Mouse (Mus musculus) forebrain, embryonic 16.5 days (tissue): ENCODE measurements around the gene Susd1. TPM values are rescaled to one million over a fixed set of nuclear protein-coding genes. Genes with fewer than 3 reads are reported as not detected.
A peak's percentile ranks its signal among the peaks of the same experiment; 100 is the strongest.

Source experiments
- ATAC-seq: fragments of 200-750 bp; cut with Nextera tagmentation; 2 replicates; pipeline ENCODE4 v1.8.0; 2017; ENCODE audit warnings: mild to moderate bottlenecking, moderate library complexity
- H3K27ac ChIP-seq: fragments of 300-500 bp; sonication (generic); 2 replicates; pipeline ENCODE4 v1.5.1; 2014; ENCODE audit warnings: low read length, control low read depth
- H3K27me3 ChIP-seq: fragments of 300-500 bp; sonication (generic); replicated peaks from 2 replicates; pipeline ENCODE4 v1.6.1; 2014; ENCODE audit warnings: low read length; ENCODE audit not compliant: control insufficient read depth, insufficient read depth
- H3K36me3 ChIP-seq: fragments of 300-500 bp; sonication (generic); 2 replicates; pipeline ENCODE4 v1.6.1; 2014; ENCODE audit not compliant: control insufficient read depth, insufficient read depth
- H3K4me1 ChIP-seq: fragments of 300-500 bp; sonication (generic); replicated peaks from 2 replicates; pipeline ENCODE4 v1.6.1; 2014; ENCODE audit warnings: low read length; ENCODE audit not compliant: control insufficient read depth, insufficient read depth
- H3K4me2 ChIP-seq: fragments of 300-500 bp; sonication (generic); 2 replicates; pipeline ENCODE4 v1.6.1; 2014; ENCODE audit warnings: mild to moderate bottlenecking, low read length, control low read depth
- H3K4me3 ChIP-seq: fragments of 300-500 bp; sonication (generic); replicated peaks from 2 replicates; pipeline ENCODE4 v1.5.1; 2014; ENCODE audit warnings: mild to moderate bottlenecking, low read length, control low read depth
- H3K9ac ChIP-seq: fragments of 300-500 bp; sonication (generic); replicated peaks from 2 replicates; pipeline ENCODE4 v1.6.1; 2014; ENCODE audit warnings: low read depth, low read length, control low read depth
- H3K9me3 ChIP-seq: fragments of 300-500 bp; sonication (generic); 2 replicates; pipeline ENCODE4 v1.6.1; 2016; ENCODE audit warnings: low read length; ENCODE audit not compliant: control insufficient read depth
- WGBS: fragments of 180-500 bp; shearing (Covaris S2); extraction: QIAGEN DNeasy Blood & Tissue Kit; methylation state at CpG from one replicate; pipeline ENCODE4 v1.1.7; 2014; 5-methylcytosine and 5-hydroxymethylcytosine counted together
- polyA plus RNA-seq: library from polyadenylated mRNA; unstranded; fragments of >200 nt; fragmentation: Nextera tagmentation; extraction: Ambion mirVana; gene quantifications from 2 replicates; pipeline ENCODE4 v1.2.1, GENCODE M21; 2015

Gene Susd1
- polyA plus RNA-seq, 1 experiment from 2014 or later: 1.8 TPM

- 93% methylated on average over 2 of the region's 2 CpGs for WGBS
- Histone ChIP-seq H3K4me2 (no peak overlapping the region), H3K4me3 (no peak overlapping the region), H3K27me3 (0 out of 2 replicates have a peak, but pooled peaks cover 3% of the 10 kb centered on the region), H3K36me3 (no peaks in the 10 kb centered on the region), H3K4me1 (no peaks in the 10 kb centered on the region), H3K9me3 (no peaks in the 10 kb centered on the region), H3K27ac (no peak overlapping the region), H3K9ac (no peak overlapping the region)
- no peak for ATAC-seq
Observed at GRCm38 (mm10) chr4:59395528-59395927, 42.9 kb downstream of the Susd1 start.

GRCm38 (mm10) chr4:59394155-59394554 is 44.3 kb downstream of the Susd1 start:
- H3K27me3 ChIP-seq: peaks cover 2% of the 10 kb centered on the region; the same call in 1 of the 2 replicates
- H3K9me3 ChIP-seq: no peaks in the 10 kb centered on the region
- no peak overlapping the region for H3K4me2 ChIP-seq
- H3K4me1 ChIP-seq: peaks cover 1% of the 10 kb centered on the region
- no peaks in the 10 kb centered on the region for H3K36me3 ChIP-seq
- H3K27ac ChIP-seq: no peak overlapping the region
- no peak overlapping the region for H3K9ac ChIP-seq
- no peak for ATAC-seq
- H3K4me3 ChIP-seq: no peak overlapping the region
- WGBS: 95% methylated on average over 2 of the region's 2 CpGs

DNA sequence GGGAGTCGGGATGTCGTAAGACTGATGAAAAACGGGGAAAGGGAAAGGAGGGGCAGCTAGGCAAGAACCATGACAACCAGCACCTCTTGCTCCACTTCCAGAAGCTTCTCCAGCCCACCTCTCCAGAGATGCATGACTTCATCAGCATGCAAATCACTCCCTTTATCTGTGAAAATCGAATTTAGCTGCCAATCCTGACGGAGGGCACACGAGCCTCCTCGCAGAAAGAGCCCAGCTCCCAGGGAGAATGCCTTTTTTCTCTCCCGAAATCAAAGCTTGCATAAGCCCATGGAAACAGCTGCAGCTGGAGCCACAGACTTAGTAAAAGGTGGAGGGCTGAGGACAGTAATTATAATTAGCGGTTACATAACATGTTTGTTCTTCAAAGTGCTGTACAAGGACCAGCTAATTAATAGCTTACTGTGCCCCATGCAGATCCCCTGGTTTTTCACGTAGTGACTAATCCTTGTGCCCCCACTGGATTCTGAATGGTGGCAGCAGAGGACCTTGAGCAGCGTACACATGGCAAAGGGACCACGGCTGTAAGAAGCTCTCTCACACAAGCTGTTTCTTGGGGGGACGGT is 49.9 kb downstream of the Susd1 start:
- Histone ChIP-seq H3K9ac (peak overlapping the region; percentile 42), H3K4me3 (peak overlapping the region; percentile 22), H3K27ac (peak overlapping the region; percentile 20; the same call in 1 of the 2 replicates), H3K36me3 (no peaks in the 10 kb centered on the region), H3K4me1 (peaks cover 24% of the 10 kb centered on the region), H3K27me3 (peaks cover 2% of the 10 kb centered on the region; the same call in 1 of the 2 replicates), H3K9me3 (no peaks in the 10 kb centered on the region), H3K4me2 (peak overlapping the region; percentile 43)
- 9% methylated on average over 13 of the region's 13 CpGs for WGBS
- ATAC-seq: peak; percentile 74

GRCm38 (mm10) chr4:59387387-59388210 is 50.8 kb downstream of the Susd1 start:
- no peak overlapping the region for H3K4me2 ChIP-seq

GRCm38 (mm10) chr4:59385254-59385895 is 53.1 kb downstream of the Susd1 start:
- Histone ChIP-seq H3K27ac (no peak overlapping the region), H3K36me3 (no peaks in the 10 kb centered on the region), H3K4me2 (no peak overlapping the region), H3K9me3 (no peaks in the 10 kb centered on the region), H3K4me3 (no peak overlapping the region), H3K4me1 (peaks cover 40% of the 10 kb centered on the region), H3K27me3 (peaks cover 2% of the 10 kb centered on the region; the same call in 1 of the 2 replicates), H3K9ac (no peak overlapping the region)
- 86% methylated on average over 10 of the region's 10 CpGs for WGBS
- no peak for ATAC-seq

More at GRCm38 (mm10) chr4:59387387-59388210, 50.8 kb downstream of the Susd1 start:
- H3K27ac ChIP-seq: no peak overlapping the region
- H3K4me3 ChIP-seq: no peak overlapping the region
- ATAC-seq: no peak
- H3K36me3 ChIP-seq: no peaks in the 10 kb centered on the region
- no peaks in the 10 kb centered on the region for H3K9me3 ChIP-seq
- 60% methylated on average over 13 of the region's 13 CpGs for WGBS
- peaks cover 2% of the 10 kb centered on the region; the same call in 1 of the 2 replicates for H3K27me3 ChIP-seq
- H3K9ac ChIP-seq: no peak overlapping the region
- peaks cover 26% of the 10 kb centered on the region for H3K4me1 ChIP-seq

DNA sequence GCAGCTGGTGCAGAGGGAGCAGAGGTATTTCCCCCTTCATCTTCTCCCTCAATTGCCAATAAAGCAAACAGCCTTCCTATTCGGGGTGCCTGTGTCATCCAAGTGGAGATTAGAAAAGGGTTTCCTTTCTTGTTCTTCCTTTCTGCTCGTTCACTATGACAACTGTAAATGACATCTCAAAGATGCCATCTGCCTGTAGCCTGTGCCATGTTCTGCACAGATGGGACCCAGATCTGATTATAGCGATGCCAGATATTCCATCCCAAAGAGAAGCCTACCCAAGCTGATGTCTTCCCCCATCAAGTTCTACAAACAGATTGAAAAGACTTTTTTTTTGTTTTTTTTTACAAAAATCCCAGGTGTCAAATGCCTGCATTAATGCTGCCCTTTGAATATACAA is 54.6 kb downstream of the Susd1 start:
- no peak overlapping the region for H3K4me3 ChIP-seq
- H3K27ac ChIP-seq: 0 out of 2 replicates have a peak overlapping the region, but pooled peaks have one; percentile 43
- H3K4me1 ChIP-seq: peaks cover 35% of the 10 kb centered on the region
- H3K9me3 ChIP-seq: no peaks in the 10 kb centered on the region
- H3K36me3 ChIP-seq: no peaks in the 10 kb centered on the region
- no peaks in the 10 kb centered on the region for H3K27me3 ChIP-seq
- no peak overlapping the region for H3K4me2 ChIP-seq
- WGBS: 41% methylated on average over 3 of the region's 3 CpGs
- peak; percentile 77 for ATAC-seq
- H3K9ac ChIP-seq: no peak overlapping the region

DNA sequence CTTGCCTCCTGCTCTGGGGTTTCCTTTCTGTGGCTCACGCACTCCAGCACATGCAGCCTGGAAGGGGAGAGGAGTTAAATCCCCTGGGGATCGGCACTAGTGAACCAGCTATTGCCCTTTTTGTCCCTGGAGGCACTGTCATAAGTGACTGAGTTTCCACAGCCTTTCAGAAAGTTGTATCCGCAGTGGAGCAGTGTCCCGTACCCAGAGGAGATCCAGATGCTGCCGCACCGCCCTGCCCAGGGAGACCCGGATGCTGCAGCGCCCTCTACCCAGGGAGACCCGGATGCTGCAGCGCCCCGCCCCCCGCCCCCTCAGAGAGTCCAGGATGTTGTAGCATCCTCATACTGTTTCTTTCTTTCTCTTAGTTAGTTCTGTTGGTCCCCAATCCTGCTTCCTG is 56.3 kb downstream of the Susd1 start:
- no peak for ATAC-seq
- H3K27me3 ChIP-seq: no peaks in the 10 kb centered on the region
- peak overlapping the region; percentile 14 for H3K4me2 ChIP-seq
- H3K9ac ChIP-seq: no peak overlapping the region
- no peaks in the 10 kb centered on the region for H3K36me3 ChIP-seq
- H3K4me3 ChIP-seq: no peak overlapping the region
- H3K4me1 ChIP-seq: peaks cover 26% of the 10 kb centered on the region
- no peak overlapping the region for H3K27ac ChIP-seq
- 15% methylated on average over 12 of the region's 12 CpGs for WGBS
- H3K9me3 ChIP-seq: no peaks in the 10 kb centered on the region

- Histone ChIP-seq H3K4me3 (no peak overlapping the region), H3K4me2 (no peak overlapping the region), H3K4me1 (peaks cover 26% of the 10 kb centered on the region), H3K27ac (no peak overlapping the region), H3K9me3 (no peaks in the 10 kb centered on the region), H3K27me3 (no peaks in the 10 kb centered on the region), H3K9ac (no peak overlapping the region), H3K36me3 (no peaks in the 10 kb centered on the region)
- 57% methylated on average over 13 of the region's 13 CpGs for WGBS
- peak; percentile 80 for ATAC-seq
Observed at GRCm38 (mm10) chr4:59381007-59381743, 57.3 kb downstream of the Susd1 start.
